Mouse (Mus musculus): ENCODE results near the gene Adam12. TPM values are rescaled to one million over a fixed set of nuclear protein-coding genes. Genes with fewer than 3 reads are reported as not detected.

Gene Adam12
- total and polyA plus RNA-seq, 3 experiments = 0.57 to 0.80 (median 0.66) TPM

DNA sequence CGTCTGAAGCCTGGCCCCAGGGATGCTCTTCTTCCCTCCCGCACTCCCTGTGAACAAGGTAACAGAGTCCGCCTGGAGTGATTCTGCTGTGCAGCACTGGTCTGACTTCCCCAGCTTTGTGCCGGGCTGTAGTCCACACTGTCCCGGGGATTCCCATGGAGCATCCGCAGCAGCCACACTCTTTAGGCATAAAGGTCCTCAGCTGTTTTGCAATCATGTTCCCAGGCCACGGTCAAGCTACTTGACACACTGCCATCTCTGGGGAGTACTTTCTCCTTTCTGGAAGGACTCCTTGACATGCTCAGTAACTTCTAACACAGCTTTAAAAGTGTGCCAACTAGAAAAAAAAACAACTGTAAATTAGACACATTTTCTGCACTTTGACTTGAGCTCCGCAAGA lies 116.5 kb downstream of the Adam12 start:
- Histone ChIP-seq H3K9ac (ENCODE audit: low read depth, low read length) (no peak overlapping the region), H3K4me1 (ENCODE audit: control insufficient read depth, insufficient read depth, low read length) (peaks cover 2% of the 10 kb centered on the region; the same call in 1 of the 2 replicates), H3K27me3 (ENCODE audit: control insufficient read depth, insufficient read depth, low read length) (no peaks in the 10 kb centered on the region), H3K27ac (no peak overlapping the region), H3K79me2 (replicated peaks; ENCODE audit: control insufficient read depth, insufficient read depth, low read length) (no peaks in the 10 kb centered on the region), H3K4me3 (no peak overlapping the region), H3K36me3 (ENCODE audit: control insufficient read depth, insufficient read depth, low read length) (no peaks in the 10 kb centered on the region)
- 61% methylated on average over 8 of the region's 8 CpGs for WGBS
- intact Hi-C loops (cut with DNase I) = no loop called here
- TF ChIP-seq EP300 (IDR thresholded peaks at IDR 0.05; ENCODE audit: insufficient read depth, low read depth, low read length) (no peak), CTCF (IDR thresholded peaks at IDR 0.05) (no peak)
- peak; percentile 31 to 49 for DNase-seq

DNA sequence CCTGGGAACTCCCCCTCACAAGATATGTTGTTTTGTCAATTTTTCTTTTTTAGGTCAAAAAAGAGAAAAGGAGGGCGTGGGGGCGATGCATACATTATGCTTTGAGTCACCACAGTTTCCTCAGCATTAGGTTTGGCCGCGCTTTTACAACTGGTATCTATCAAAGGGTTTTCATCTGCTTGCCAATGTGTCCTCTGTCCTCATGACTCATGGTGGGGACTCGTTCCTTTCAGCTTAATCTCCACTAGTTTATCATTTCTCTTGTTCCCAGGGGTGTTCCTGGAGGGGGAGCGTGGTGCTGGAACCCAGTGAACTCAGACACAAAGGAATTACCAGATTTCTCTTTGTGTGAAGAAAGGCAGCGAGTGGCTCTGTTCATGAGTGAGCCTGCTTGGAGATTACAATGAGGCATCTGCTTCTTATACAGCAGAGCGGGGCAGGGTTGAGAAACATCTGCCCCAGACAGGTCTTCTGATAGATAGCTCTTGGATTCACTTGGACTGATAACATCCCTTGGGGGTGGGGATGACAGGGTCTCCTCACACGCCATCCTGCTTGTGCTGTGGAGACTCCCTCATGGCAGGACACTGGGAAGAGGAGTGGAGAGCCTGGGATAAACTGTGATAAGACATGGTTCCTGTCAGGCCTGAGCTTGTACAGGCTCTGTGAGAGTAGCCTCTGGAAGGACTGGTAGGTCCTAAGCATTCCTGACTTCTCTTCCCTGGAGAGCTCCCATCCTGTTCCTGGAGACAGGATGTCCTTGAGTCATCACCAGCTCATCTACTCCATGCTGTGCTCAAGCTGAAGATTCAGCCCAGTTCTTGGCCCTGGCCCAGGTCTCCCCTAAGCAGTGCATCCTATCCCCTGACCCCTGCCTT lies 117.4 kb downstream of the Adam12 start:
- Histone ChIP-seq H3K27me3 (ENCODE audit: control insufficient read depth, insufficient read depth, low read length) (no peaks in the 10 kb centered on the region), H3K36me3 (ENCODE audit: control insufficient read depth, insufficient read depth, low read length) (no peaks in the 10 kb centered on the region), H3K9ac (ENCODE audit: low read depth, low read length) (no peak overlapping the region), H3K4me3 (no peak overlapping the region), H3K4me1 (ENCODE audit: control insufficient read depth, insufficient read depth, low read length) (peaks cover 2% of the 10 kb centered on the region; the same call in 1 of the 2 replicates), H3K79me2 (replicated peaks; ENCODE audit: control insufficient read depth, insufficient read depth, low read length) (no peaks in the 10 kb centered on the region), H3K27ac (no peak overlapping the region)
- no peak for TF ChIP-seq POLR2A (IDR thresholded peaks at IDR 0.05; ENCODE audit: insufficient read depth, low read depth, low read length)
- TF ChIP-seq EP300 (IDR thresholded peaks at IDR 0.05; ENCODE audit: insufficient read depth, low read depth, low read length) = no peak
- TF ChIP-seq CTCF (IDR thresholded peaks at IDR 0.05) = no peak
- intact Hi-C loops (cut with DNase I) = no loop called here
- peak in 1 of 2 experiments; percentile 6 for DNase-seq
- 60% methylated on average over 9 of the region's 9 CpGs for WGBS

DNA sequence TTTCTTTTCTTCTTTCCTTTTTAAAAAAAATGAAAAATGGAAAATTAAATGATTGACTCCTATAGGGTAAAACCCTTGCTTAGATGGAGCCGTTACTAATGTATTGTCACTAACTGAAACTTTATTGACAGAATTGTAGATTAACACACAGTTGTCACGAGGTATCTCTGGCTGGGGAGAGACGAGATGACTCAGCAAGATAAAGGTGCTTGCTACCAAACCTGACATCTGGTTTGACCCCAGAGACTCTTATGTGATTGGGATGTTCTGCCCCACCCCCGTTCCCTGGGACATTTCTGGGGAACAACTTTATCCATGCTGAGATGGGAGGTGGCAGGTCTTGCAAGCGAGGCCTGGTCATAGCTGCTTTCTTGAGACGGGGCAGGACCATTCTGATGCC lies 118.1 kb downstream of the Adam12 start:
- 79% methylated on average over 6 of the region's 6 CpGs for WGBS
- no peak for TF ChIP-seq CTCF (IDR thresholded peaks at IDR 0.05)
- no peak for TF ChIP-seq EP300 (IDR thresholded peaks at IDR 0.05; ENCODE audit: insufficient read depth, low read depth, low read length)
- TF ChIP-seq POLR2A (IDR thresholded peaks at IDR 0.05; ENCODE audit: insufficient read depth, low read depth, low read length) = no peak
- intact Hi-C loops (cut with DNase I) = no loop called here
- H3K27me3 ChIP-seq (ENCODE audit: control insufficient read depth, insufficient read depth, low read length) = no peaks in the 10 kb centered on the region
- no peak overlapping the region for H3K27ac ChIP-seq
- no peak overlapping the region for H3K4me3 ChIP-seq
- H3K79me2 ChIP-seq (replicated peaks; ENCODE audit: control insufficient read depth, insufficient read depth, low read length) = no peaks in the 10 kb centered on the region
- no peak for DNase-seq
- peaks cover 2% of the 10 kb centered on the region; the same call in 1 of the 2 replicates for H3K4me1 ChIP-seq (ENCODE audit: control insufficient read depth, insufficient read depth, low read length)
- no peaks in the 10 kb centered on the region for H3K36me3 ChIP-seq (ENCODE audit: control insufficient read depth, insufficient read depth, low read length)
- H3K9ac ChIP-seq (ENCODE audit: low read depth, low read length) = no peak overlapping the region

DNA sequence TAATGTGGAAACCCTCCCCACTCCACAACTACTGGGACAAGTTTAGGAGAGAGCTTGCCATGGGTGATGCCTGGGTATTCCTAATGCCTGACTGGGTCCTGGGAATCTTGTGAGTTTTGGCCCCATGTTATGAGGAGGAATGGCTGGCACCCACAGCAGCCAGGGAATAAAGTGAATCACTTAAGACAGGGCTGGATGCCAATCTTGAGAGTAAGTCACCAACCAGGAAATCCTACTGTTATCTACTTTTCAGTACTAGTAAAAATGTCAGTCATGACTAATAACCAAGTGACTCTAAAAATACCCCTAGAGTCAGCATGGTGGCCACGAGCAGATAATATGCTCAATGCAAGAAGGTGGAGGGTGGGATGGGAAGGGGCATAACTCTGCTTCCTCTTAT lies 121.8 kb downstream of the Adam12 start:
- H3K27ac ChIP-seq = no peak overlapping the region
- 20% methylated on average over 1 of the region's 1 CpGs for WGBS
- TF ChIP-seq CTCF (IDR thresholded peaks at IDR 0.05) (no peak), POLR2A (IDR thresholded peaks at IDR 0.05; ENCODE audit: insufficient read depth, low read depth, low read length) (no peak), EP300 (IDR thresholded peaks at IDR 0.05; ENCODE audit: insufficient read depth, low read depth, low read length) (no peak)

DNA sequence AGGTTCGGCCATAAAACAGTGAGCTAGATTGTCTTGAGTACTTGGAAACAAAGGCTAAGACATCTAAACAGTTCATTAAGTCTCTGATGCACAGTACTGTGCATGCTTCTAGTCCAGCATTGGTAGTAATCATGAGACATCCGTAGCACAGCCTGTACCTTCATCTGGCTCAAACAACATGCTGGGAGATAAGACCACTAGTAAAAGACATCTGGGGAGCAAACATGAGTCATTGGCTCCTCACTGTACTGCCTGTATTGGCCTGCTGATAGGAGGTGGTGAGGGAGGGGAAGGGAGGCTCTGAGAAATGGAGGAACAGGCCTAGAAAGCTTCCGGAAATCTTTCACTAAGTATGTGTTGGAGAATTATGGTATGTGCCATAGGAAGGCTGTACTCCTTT lies 124.1 kb downstream of the Adam12 start:
- Histone ChIP-seq H3K36me3 (ENCODE audit: control insufficient read depth, insufficient read depth, low read length) (no peaks in the 10 kb centered on the region), H3K4me3 (no peak overlapping the region), H3K27me3 (ENCODE audit: control insufficient read depth, insufficient read depth, low read length) (no peaks in the 10 kb centered on the region), H3K79me2 (replicated peaks; ENCODE audit: control insufficient read depth, insufficient read depth, low read length) (no peaks in the 10 kb centered on the region), H3K27ac (no peak overlapping the region), H3K4me1 (ENCODE audit: control insufficient read depth, insufficient read depth, low read length) (no peaks in the 10 kb centered on the region), H3K9ac (ENCODE audit: low read depth, low read length) (no peak overlapping the region)
- peak in 1 of 2 experiments; percentile 3 for DNase-seq
- intact Hi-C loops (cut with DNase I) = no loop called here
- WGBS = 51% methylated on average over 3 of the region's 3 CpGs
- no peak for TF ChIP-seq POLR2A (IDR thresholded peaks at IDR 0.05; ENCODE audit: insufficient read depth, low read depth, low read length)
- TF ChIP-seq EP300 (IDR thresholded peaks at IDR 0.05; ENCODE audit: insufficient read depth, low read depth, low read length) = no peak
- TF ChIP-seq CTCF (IDR thresholded peaks at IDR 0.05) = no peak

More for the DNA sequence above, 121.8 kb downstream of the Adam12 start:
- Histone ChIP-seq H3K4me1 (ENCODE audit: control insufficient read depth, insufficient read depth, low read length) (peaks cover under 1% of the 10 kb centered on the region; the same call in 1 of the 2 replicates), H3K9ac (ENCODE audit: low read depth, low read length) (no peak overlapping the region), H3K79me2 (replicated peaks; ENCODE audit: control insufficient read depth, insufficient read depth, low read length) (no peaks in the 10 kb centered on the region), H3K4me3 (no peak overlapping the region), H3K27me3 (ENCODE audit: control insufficient read depth, insufficient read depth, low read length) (no peaks in the 10 kb centered on the region), H3K36me3 (ENCODE audit: control insufficient read depth, insufficient read depth, low read length) (no peaks in the 10 kb centered on the region)
- no peak for DNase-seq
- intact Hi-C loops (cut with DNase I) = no loop called here

DNA sequence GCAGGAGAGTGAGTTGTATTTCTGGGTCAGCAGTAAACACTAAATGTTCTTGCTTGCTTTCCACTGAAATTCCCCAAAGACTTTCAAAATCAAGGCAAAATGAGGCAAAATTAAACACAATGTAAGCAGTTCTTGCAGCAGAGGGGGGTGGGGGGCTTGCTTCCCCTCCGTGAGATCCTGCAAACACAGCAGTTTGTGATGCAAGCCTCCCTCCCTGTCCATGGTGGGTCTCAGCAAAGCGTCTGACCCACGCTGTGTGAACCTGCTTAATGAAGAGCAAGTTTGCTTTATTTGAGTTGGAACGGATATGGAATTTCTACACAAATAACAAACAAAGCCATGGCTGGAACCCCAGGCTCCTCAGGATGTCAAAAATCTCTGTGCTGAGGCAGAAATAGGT lies 132.9 kb downstream of the Adam12 start:
- intact Hi-C loops (cut with DNase I) = no loop called here
- no peaks in the 10 kb centered on the region for H3K4me1 ChIP-seq (ENCODE audit: control insufficient read depth, insufficient read depth, low read length)
- DNase-seq = no peak

More for the DNA sequence above, 132.9 kb downstream of the Adam12 start:
- Histone ChIP-seq H3K27ac (no peak overlapping the region), H3K4me3 (no peak overlapping the region), H3K9ac (ENCODE audit: low read depth, low read length) (no peak overlapping the region), H3K27me3 (ENCODE audit: control insufficient read depth, insufficient read depth, low read length) (no peaks in the 10 kb centered on the region), H3K36me3 (ENCODE audit: control insufficient read depth, insufficient read depth, low read length) (no peaks in the 10 kb centered on the region), H3K79me2 (replicated peaks; ENCODE audit: control insufficient read depth, insufficient read depth, low read length) (no peaks in the 10 kb centered on the region)
- WGBS = 66% methylated on average over 4 of the region's 4 CpGs
- TF ChIP-seq EP300 (IDR thresholded peaks at IDR 0.05; ENCODE audit: insufficient read depth, low read depth, low read length) (no peak), CTCF (IDR thresholded peaks at IDR 0.05) (no peak), POLR2A (IDR thresholded peaks at IDR 0.05; ENCODE audit: insufficient read depth, low read depth, low read length) (no peak)

Measured in heart, adult 2 months (tissue).